Comparison of ENCODE assay signal across 9 mouse cellular contexts in the genomic region with DNA sequence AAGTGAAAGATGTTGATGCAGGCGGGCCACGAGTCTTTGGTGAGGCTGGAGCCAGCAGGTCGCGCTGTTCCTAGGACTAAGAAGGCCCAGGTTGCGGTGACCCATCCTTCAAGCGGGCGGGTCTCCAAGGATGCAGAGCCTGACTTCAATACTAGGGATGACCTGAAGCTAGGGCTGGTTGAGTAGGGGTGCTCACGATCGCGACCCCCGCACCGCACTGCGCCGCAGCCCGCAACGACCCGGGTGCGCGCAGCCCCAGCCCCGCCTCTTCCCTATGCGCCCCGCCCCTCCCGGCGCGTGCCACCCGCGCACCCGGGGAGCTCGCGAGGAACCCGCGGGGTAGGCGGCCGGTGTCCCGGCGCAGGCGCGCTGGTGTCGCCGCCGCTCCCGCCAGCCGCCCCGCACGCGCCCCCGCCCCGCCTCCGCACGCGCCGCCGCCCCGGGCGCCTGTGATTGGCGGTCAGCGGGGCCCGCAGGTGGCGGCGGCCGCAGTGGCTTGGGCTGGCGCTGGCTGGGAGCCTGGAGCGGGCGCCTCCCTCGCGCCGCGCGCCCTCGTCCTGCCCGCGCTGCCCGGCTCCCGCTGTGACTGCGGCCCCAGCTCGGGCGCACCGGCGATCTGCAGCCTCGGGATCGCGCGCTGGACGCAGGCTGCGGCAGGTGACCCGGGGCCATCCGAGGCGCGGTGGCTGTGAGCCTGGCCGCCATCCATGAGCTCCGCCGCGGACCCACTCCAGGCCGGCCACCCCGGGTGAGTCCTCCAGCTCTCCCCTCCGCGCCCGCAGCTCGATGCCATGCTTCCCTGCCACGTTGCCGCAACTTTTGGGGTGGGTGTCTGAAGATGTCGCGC. TPM values are rescaled to one million over a fixed set of nuclear protein-coding genes. Genes with fewer than 3 reads are reported as not detected.
A peak's percentile ranks its signal among the peaks of the same experiment; 100 is the strongest.
DNase-seq lines count a peak whose midpoint lies in the region; ATAC-seq lines count a peak whose summit lies in the region.
"Had no signal": no experiment of that assay in that cellular context is flagged by ENCODE, and none has a peak within 500 bp of the region (broad histone marks: within the 10 kb centered on the region; RNA-seq: fewer than 3 reads in every experiment).

No protein-coding gene starts in this region.

- peaks cover 70% of the 10 kb centered on the region for H3K27me3 ChIP-seq in midbrain, embryonic 10.5 days (ENCODE audit: low read depth, poor library complexity, severe bottlenecking)

- H3K4me3 ChIP-seq in midbrain, embryonic 10.5 days, result peak overlapping the region; percentile 66

- ATAC-seq in erythroblast, adult 5-6 weeks (replicated peaks; ENCODE audit: low FRiP score, poor library complexity, severe bottlenecking), result no peak

- peak overlapping the region; percentile 65; the same call in 1 of the 2 replicates for H3K27ac ChIP-seq in midbrain, embryonic 10.5 days (replicated peaks)

- peaks cover 20% of the 10 kb centered on the region for H3K4me1 ChIP-seq in midbrain, embryonic 10.5 days

- no peaks in the 10 kb centered on the region for H3K36me3 ChIP-seq in midbrain, embryonic 10.5 days

- under 1% methylated on average over 101 of the region's 103 CpGs for WGBS in midbrain, embryonic 10.5 days

- peak; percentile 68 for DNase-seq in adrenal gland, postnatal 14 days
- DNase-seq in embryo, embryonic 9.5 days (ENCODE audit: extremely low spot score), result peak; percentile 31
- peak; percentile 69 to 79 for DNase-seq in heart, adult 18-20 months
- peak; percentile 20 for DNase-seq in kidney, adult 11 months
- DNase-seq in left cerebral cortex, postnatal 25 days (ENCODE audit: low spot score in 2 of 2), result peak; percentile 83 to 85
- peak; percentile 41 for DNase-seq in midbrain, embryonic 10.5 days (ENCODE audit: low spot score)
- peak; percentile 76 for DNase-seq in right cerebral cortex, postnatal 4 days

- peaks cover 9% of the 10 kb centered on the region for H3K9me3 ChIP-seq in midbrain, embryonic 10.5 days (replicated peaks)

- intact Hi-C loops in left cerebral cortex, postnatal 25 days (cut with DNase I), result loop anchor here (1.0 to 10.0 kb wide), 6 partner anchors 20 to 191 kb away; partner anchors contain the start of gene Eif1b

RNA-seq across cellular contexts. Expression of gene Myrip, which starts 2.4 kb away (rescaled TPM):
- total RNA-seq in adrenal gland, postnatal 14 days (2021), result 5.7 and 13.3 TPM in 2 replicates
- total RNA-seq in heart, adult 18-20 months (2021), result 1 to 10 TPM; 6.8 to 9.5 TPM
- 10 to 100 TPM; 85.6 to 92.2 TPM for total RNA-seq in left cerebral cortex, postnatal 25 days (2021)
- 0.43 and 0.79 TPM in 2 replicates for polyA plus RNA-seq in midbrain, embryonic 10.5 days (2016; fragmentation: Nextera tagmentation; extraction: Ambion mirVana)
- not detected in 2 replicates for total RNA-seq in erythroblast, adult 5-6 weeks (2015; ENCODE audit: low replicate concordance)
- total RNA-seq in erythroblast, adult 5-6 weeks (2017; ENCODE audit: low replicate concordance), result not detected in 2 replicates
- total RNA-seq: neutrophil, adult 5-6 weeks had no signal

Comparison
In these comparisons a context has a peak if more than half of its experiments do, and no peak if none do; other contexts are left out.
1. DNase-seq: peak in every context shown above with its lines; median percentile 84 in left cerebral cortex, postnatal 25 days; 76 in right cerebral cortex, postnatal 4 days; 74 in heart, adult 18-20 months; 68 in adrenal gland, postnatal 14 days; 41 in midbrain, embryonic 10.5 days; 31 in embryo, embryonic 9.5 days; 20 in kidney, adult 11 months.